Mouse (Mus musculus) adrenal gland, postnatal 25 days (tissue): ENCODE results near the gene Hmga2. TPM values are rescaled to one million over a fixed set of nuclear protein-coding genes. Genes with fewer than 3 reads are reported as not detected.
A peak's percentile ranks its signal among the peaks of the same experiment; 100 is the strongest.

Source experiments
- DNase-seq: peaks from one replicate; pipeline ENCODE4 v3.0.0; 2021; ENCODE audit warnings: mixed read lengths
- total RNA-seq: library from RNA; stranded (reverse); gene quantifications from 2 replicates; pipeline ENCODE4 v1.2.3, GENCODE M21; 2021

Hmga2 gene
- total RNA-seq, 1 experiment from 2014 or later, result 5.7 TPM

DNA sequence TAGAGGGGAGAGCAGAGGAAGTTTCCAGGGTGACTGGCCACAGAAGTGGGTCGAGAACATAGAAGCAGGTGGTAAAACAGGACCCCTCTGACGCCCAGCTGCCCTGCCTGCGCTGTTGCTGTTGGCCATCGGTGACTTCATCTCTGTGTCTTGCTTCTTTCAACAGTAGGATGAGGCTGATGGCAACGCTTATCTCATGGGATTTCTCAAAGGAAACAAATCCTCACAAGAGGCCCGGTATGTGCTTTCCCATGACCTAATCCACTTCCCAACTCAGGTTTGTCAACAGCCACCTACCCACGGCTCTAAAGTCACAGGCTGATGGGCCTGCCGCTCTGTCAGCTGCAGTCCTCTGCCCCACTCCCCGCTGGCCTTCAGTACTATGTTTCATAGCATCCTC is 52.3 kb downstream of the Hmga2 start:
- DNase-seq, result no peak

- DNase-seq, result no peak
Measured at GRCm38 (mm10) chr10:120423256-120423655, 53.0 kb downstream of the Hmga2 start.

DNA sequence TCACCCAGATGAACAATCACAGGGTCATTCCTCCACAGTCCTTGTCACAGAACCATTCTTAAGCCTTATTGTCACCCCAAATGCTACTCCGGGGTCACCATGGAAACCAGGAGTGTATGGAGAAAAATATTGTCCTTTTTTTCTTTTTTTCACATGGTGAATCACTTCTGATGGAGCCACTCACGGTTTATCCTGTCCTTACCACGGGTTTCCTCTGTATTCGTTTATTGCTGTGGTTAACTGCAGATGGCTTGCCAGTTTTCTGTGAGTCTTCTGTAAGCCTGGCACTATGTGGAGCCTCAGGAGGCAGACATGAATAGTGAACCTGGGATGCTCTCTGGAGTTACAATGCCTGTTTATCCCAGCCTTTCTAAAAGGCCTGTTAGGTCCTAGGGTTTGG is 53.4 kb downstream of the Hmga2 start:
- no peak for DNase-seq

DNA sequence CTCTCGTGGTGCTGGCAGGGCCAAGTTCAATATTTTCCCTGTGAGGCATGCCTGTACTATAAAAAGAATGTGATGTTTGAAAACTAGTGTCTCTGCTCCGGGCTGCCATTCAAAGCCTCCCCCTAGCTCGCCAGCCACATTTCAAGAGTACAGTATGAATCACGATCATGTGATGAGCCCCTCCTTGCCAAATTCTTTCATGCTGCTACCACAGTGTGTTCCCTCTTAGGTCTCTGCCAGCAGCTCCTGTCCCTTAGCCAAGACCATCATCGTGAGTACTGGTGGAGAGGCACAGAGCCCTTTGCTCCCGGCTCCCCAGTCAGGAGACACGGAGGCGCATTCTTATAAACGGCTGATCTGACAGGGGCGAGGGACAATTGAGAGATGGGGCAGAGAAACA is 54.2 kb downstream of the Hmga2 start:
- DNase-seq, result peak; percentile 71

DNA sequence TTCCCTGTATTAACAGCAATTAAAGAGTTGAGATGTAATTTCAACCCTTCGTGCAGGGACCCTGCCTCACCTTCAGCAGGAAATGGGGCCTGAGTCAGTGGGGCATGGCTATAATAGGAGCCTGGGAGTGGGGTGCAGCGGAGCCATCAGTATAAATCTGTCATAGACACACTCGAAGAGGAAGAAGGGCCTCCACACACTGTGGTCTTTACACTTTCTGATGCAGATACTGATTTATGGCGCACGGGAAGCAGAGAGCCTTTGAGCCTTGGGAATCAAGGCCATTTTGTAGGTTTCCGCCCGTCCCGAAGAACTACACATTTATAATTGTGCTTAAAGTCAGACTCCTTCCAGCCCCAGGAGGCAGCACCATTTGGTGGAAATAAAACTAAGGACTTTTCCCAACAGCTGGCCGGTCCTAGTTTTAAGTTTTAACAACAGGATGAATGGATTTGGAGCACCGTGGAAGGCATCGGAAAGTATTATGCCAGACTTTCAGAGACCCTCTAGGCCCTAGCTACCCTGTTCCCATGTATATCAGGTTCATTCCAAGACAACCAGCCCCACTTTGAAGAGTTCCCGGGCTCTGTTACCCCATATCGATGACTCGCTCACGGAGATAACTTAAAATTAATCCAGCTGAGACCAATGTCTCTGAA is 55.2 kb downstream of the Hmga2 start:
- no peak for DNase-seq

GRCm38 (mm10) chr10:120418738-120419523 is 57.3 kb downstream of the Hmga2 start:
- DNase-seq, result no peak

- no peak for DNase-seq
Measured at GRCm38 (mm10) chr10:120418211-120418610, 58.1 kb downstream of the Hmga2 start.

DNA sequence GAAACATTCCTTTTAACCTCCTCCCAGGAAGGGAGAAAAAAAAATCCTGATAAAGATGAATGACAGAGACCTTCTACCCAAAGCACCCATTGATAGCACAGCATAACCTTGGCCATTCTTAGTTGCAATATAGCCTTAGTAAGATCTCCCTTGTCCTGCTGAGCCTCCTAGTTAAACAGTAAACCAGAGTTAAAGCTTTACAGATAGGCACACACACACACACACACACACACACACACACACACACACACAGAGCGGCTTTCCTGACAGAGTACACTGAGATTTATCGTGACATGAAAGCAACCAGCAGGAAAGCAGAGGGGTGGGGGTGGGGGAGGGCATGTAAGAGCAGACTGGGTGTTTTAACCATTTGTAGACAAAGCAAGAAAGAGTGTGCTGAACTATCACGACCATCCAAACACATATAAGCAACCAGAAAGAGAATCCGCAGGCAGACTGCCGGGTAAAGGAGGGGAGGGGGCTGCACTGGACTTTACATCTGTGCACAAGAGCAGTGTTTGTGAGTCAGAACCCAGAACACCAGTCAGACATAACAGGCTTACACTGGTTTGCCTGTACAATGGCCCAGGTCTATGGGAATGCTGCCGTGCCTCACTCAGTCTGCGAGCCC is 58.7 kb downstream of the Hmga2 start:
- no peak for DNase-seq

DNA sequence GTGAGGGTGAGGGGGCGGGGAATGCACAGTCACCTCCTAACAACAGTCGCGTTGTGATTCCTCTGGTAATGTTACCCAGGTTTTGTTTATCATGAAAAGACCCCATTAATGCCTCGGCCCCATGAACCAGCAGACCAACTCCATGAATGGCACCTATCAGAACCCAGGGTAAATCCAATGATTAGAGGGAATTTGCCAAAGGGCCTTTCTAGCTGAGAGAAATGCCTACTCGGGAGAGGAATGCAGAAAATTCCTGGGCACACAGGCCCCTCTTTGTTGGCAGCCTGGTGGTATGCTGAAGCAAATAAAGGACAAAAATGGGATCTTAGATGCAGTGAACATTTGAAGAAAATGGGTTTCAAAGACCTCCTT is 59.2 kb downstream of the Hmga2 start:
- no peak for DNase-seq

- DNase-seq, result no peak
Measured at GRCm38 (mm10) chr10:120416628-120417027, 59.6 kb downstream of the Hmga2 start.

- DNase-seq, result no peak
Measured at GRCm38 (mm10) chr10:120412215-120412614, 64.1 kb downstream of the Hmga2 start.

DNA sequence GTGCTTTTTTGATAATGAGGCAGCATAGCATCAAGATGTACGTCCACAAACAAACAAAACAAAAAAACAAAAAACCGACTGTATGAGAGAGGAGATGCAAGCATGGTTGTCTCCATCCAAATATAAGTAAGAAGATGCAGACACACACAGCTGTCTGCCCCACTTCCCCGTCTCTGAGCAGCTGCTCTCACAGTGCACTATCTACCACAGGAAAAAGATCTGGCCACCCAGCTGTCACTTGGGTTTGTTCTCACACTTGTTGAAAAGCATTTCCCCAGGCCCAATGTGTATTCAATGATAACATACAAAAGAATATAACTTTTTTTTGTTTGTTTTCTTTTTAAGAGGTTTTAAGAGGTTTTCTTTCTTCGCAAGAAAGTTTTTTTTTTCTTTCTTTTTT is 65.3 kb downstream of the Hmga2 start:
- no peak for DNase-seq

DNA sequence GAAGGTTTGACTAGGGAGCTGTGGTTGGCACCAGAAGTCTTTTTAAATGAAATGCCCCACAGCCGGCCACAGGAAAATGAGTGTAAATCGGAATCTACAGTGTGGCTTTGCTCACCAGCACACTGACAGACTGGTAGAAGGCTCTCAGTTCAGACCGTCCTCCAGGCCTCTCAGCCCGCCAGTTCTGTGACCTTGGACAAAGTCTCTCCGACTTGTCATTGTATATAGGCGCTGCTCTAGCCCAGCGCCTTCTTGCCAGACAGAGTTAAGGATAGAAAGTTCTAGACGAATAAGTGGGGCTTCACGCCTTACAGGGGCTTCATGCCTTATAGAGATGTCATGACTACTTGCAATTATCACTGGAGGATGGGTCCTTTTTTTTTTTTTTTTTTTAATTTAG is 67.1 kb downstream of the Hmga2 start:
- no peak for DNase-seq

DNA sequence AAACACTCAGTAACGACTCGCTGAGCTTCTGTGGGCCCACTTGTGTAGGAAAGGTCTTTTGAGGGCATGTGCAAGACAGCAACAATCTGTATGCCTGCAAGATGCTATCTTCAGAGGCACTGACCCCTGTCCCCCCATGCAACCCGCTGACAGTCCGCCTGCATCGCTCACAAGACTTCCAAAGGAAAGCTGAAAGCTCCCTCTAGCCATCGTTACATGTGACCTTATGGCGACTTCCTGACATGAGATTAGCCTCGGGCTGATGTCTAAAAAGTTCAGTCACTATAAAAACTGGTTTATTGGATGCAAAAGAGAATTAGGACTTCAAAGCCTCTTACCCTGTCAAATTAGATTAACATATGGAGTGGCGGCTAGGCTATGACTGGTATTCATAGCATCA is 69.0 kb downstream of the Hmga2 start:
- no peak for DNase-seq

- no peak for DNase-seq
Measured at GRCm38 (mm10) chr10:120406038-120406437, 70.2 kb downstream of the Hmga2 start.

- DNase-seq, result no peak
Measured at GRCm38 (mm10) chr10:120405322-120405721, 70.9 kb downstream of the Hmga2 start.

GRCm38 (mm10) chr10:120402966-120403365 is 73.3 kb downstream of the Hmga2 start:
- DNase-seq, result peak; percentile 54

DNA sequence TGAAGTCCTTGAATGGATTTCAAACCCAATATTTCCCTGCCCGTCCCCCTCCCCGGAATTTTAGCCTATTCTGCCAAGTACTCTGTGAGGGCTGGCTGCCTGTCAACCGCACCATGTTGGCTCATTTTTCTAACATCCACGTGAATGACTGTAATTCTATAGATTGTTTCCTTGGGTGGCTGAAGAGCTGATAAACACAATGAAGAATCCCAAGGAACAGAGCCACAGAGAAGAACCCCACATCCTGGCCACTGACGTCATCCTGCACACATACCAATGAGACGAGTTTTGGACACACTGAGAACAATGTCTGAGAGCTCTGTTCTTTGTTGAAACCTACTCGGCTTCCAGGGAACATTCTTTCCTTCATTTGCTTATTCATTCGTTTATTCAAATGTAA is 74.5 kb downstream of the Hmga2 start:
- no peak for DNase-seq

- DNase-seq, result no peak
Measured at GRCm38 (mm10) chr10:120399846-120400510, 76.3 kb downstream of the Hmga2 start.

GRCm38 (mm10) chr10:120398745-120399144 is 77.5 kb downstream of the Hmga2 start:
- DNase-seq, result no peak

GRCm38 (mm10) chr10:120397211-120397631 is 79.0 kb downstream of the Hmga2 start:
- DNase-seq, result no peak

DNA sequence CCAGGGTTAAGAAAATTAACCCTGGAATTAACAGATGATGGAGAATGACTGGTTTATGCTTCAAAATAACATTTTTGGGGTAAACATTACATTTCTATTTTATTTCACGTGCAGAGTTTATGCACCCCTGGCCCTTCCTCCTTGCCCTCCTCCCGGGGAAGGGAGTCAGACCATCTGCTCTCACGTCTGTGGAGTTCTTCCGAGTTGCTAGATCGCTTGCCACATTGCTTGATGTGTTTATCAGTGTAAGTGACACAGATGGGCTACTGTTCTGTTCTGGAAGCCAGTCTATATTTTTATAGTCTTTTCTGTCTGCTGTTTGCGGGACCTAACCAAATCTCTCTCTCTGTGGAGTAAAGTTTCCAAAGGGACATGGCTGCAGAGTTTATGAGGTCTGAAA is 80.7 kb downstream of the Hmga2 start:
- DNase-seq, result no peak

DNA sequence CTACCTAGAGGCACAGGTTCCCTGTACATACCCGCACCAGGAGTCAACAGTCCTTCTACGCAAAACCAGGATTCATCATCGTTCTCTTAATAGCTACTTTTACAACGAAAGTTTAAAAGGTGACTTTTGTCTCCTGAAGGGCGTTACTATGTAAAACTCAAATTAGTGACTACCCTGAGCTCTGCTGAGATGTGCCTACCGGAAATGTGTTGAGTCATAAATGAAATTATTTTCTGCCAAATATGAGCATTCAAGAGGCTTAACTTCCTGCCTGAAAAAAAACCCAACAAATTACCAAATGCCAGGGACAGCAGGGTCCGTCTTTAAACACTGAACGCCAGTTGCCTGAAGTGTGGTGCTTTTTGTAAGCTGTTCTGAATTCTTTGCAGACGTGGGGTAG is 81.5 kb downstream of the Hmga2 start:
- DNase-seq, result no peak
